Mouse (Mus musculus): ENCODE measurements at regions not wholly inside any gene's neighbourhood (a gene's known extent, or its start where the extent isn't known, plus 50 kb on each side); places are given as distances from the start of the nearest gene placed in this dataset.

- TF ChIP-seq CTCF (IDR thresholded peaks at IDR 0.05; ENCODE audit: low read depth) (no peak), EP300 (IDR thresholded peaks at IDR 0.05; ENCODE audit: low read depth) (no peak)
Measured at GRCm38 (mm10) chr5:75389433-75389971, 185.2 kb upstream of the Kit start.

Measured in liver, postnatal 0 days (tissue).